Mouse (Mus musculus): ENCODE results near the gene Zfp804b.
"Not testable (repeated sequence)": the region's sequence is repeated elsewhere in the genome, so short reads cannot be mapped to it uniquely, and the experiment has no call there.

The Zfp804b gene

GRCm38 (mm10) chr5:7344145-7345010 lies at the start of gene Zfp804b:
Zfp804b (minus strand) TSS chr5:7344756.
- no peak for DNase-seq (ENCODE audit: low read depth in 1 of 2, low spot score in 2 of 2)

- not testable (repeated sequence) for DNase-seq (ENCODE audit: low read depth in 1 of 2, low spot score in 2 of 2)
These were observed 20.1 kb upstream of the Zfp804b start for GRCm38 (mm10) chr5:7364616-7365015.

GRCm38 (mm10) chr5:7345011-7345389 lies 444 bp upstream of the Zfp804b start:
- DNase-seq (ENCODE audit: low read depth in 1 of 2, low spot score in 2 of 2): no peak

- DNase-seq (ENCODE audit: low read depth in 1 of 2, low spot score in 2 of 2): no peak
These were observed 19.0 kb downstream of the Zfp804b start for GRCm38 (mm10) chr5:7325594-7325993.

- no peak for DNase-seq (ENCODE audit: low read depth in 1 of 2, low spot score in 2 of 2)
These were observed 40.7 kb downstream of the Zfp804b start, which contains the start of gene Tex47 for GRCm38 (mm10) chr5:7303819-7304218. Tex47 (plus strand) TSS chr5:7304119.

- no peak for DNase-seq (ENCODE audit: low read depth in 1 of 2, low spot score in 2 of 2)
These were observed 41.6 kb downstream of the Zfp804b start for GRCm38 (mm10) chr5:7302969-7303368.

GRCm38 (mm10) chr5:7284336-7284735 lies 60.2 kb downstream of the Zfp804b start:
- DNase-seq (ENCODE audit: low read depth in 1 of 2, low spot score in 2 of 2): no peak

GRCm38 (mm10) chr5:7276659-7277455 lies 67.7 kb downstream of the Zfp804b start:
- DNase-seq (ENCODE audit: low read depth in 1 of 2, low spot score in 2 of 2): no peak

GRCm38 (mm10) chr5:7177589-7177988 lies 167.0 kb downstream of the Zfp804b start:
- DNase-seq (ENCODE audit: low read depth in 1 of 2, low spot score in 2 of 2): no peak

GRCm38 (mm10) chr5:7139658-7140057 lies 204.9 kb downstream of the Zfp804b start:
- DNase-seq (ENCODE audit: low read depth in 1 of 2, low spot score in 2 of 2): no peak

- DNase-seq (ENCODE audit: low read depth in 1 of 2, low spot score in 2 of 2): no peak
These were observed 242.2 kb downstream of the Zfp804b start for GRCm38 (mm10) chr5:7102387-7102786.

- no peak for DNase-seq (ENCODE audit: low read depth in 1 of 2, low spot score in 2 of 2)
These were observed 270.5 kb downstream of the Zfp804b start for GRCm38 (mm10) chr5:7073936-7074631.

GRCm38 (mm10) chr5:7007468-7007867 lies 337.1 kb downstream of the Zfp804b start:
- no peak for DNase-seq (ENCODE audit: low read depth in 1 of 2, low spot score in 2 of 2)

- DNase-seq (ENCODE audit: low read depth in 1 of 2, low spot score in 2 of 2): no peak
These were observed 360.6 kb downstream of the Zfp804b start for GRCm38 (mm10) chr5:6983993-6984392.

GRCm38 (mm10) chr5:6934837-6935236 lies 409.7 kb downstream of the Zfp804b start:
- DNase-seq (ENCODE audit: low read depth in 1 of 2, low spot score in 2 of 2): no peak

GRCm38 (mm10) chr5:6911290-6911689 lies 433.3 kb downstream of the Zfp804b start:
- DNase-seq (ENCODE audit: low read depth in 1 of 2, low spot score in 2 of 2): no peak

GRCm38 (mm10) chr5:6881396-6881795 lies 463.2 kb downstream of the Zfp804b start:
- no peak for DNase-seq (ENCODE audit: low read depth in 1 of 2, low spot score in 2 of 2)

- no peak for DNase-seq (ENCODE audit: low read depth in 1 of 2, low spot score in 2 of 2)
These were observed 473.0 kb downstream of the Zfp804b start for GRCm38 (mm10) chr5:6871566-6871965.

GRCm38 (mm10) chr5:6870970-6871369 lies 473.6 kb downstream of the Zfp804b start:
- DNase-seq (ENCODE audit: low read depth in 1 of 2, low spot score in 2 of 2): no peak

GRCm38 (mm10) chr5:6795396-6795795 lies 549.2 kb downstream of the Zfp804b start:
- DNase-seq (ENCODE audit: low read depth in 1 of 2, low spot score in 2 of 2): no peak

- no peak for DNase-seq (ENCODE audit: low read depth in 1 of 2, low spot score in 2 of 2)
These were observed 575.1 kb downstream of the Zfp804b start for GRCm38 (mm10) chr5:6769357-6769892.

Data from monocyte, adult 2 months (primary cell).